Mouse (Mus musculus): ENCODE data around the gene Hipk1.

Gene Hipk1

DNA sequence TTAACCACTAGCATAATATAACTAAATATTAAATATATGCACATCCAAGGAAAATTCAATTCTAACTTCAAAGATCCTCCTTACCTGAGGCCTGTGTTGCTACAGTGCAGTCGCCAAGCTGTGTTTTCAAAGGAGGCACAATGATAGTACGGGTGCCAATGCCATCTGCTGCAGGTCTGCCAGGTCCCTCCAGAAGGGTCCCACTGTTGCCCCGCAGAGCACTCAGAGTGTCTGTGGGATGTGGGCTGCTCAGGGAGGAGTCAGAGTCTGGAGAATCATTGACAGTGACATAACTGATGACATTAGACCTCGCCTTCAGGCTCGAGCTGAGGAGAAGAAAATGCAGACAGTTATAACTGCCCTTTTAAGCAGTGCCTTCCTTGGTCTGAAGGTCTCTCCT, 44.7 kb downstream of the Hipk1 start:
- in situ Hi-C loops (cut with MseI, MboI): loop anchor here (25.0 kb wide), 1 partner anchor 309 kb away; no protein-coding TSS in a partner anchor

DNA sequence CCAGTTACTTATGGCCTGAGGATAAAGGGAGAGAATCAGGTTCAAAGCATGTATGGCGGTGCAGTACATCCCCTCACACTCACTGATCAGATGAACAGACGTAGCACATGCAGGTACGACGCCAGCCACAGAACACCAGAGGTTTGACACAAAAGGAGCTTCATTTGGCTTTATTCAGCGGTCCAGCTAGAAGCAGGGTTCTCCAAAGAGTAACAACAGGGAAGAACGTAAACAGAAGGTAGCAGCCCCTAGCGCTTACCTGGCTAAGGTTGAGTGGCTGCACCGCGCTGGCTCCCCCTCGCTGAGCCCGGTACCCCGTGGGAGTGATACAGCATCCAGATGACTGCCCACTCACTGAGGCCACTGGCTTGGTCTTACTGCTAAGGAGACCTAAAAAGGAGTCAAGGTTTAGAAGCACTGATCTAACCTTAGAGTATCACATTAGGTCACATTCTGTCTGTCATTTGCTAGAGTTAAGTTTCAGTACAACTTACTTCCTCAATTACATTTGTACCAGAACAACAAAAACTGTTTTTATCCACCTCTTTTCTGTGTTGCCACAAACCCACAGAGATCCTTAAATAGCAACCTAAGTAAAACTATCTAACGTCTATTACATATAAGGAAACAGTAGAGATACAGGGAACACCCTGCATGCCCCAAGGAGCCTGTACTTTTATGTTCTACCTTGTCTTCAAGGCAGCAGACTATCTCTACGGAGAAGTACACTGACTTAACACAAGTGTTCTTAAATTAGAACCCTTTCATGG, 46.2 kb downstream of the Hipk1 start:
- in situ Hi-C loops (cut with MseI, MboI): loop anchor here (25.0 kb wide), 1 partner anchor 308 kb away; no protein-coding TSS in a partner anchor

DNA sequence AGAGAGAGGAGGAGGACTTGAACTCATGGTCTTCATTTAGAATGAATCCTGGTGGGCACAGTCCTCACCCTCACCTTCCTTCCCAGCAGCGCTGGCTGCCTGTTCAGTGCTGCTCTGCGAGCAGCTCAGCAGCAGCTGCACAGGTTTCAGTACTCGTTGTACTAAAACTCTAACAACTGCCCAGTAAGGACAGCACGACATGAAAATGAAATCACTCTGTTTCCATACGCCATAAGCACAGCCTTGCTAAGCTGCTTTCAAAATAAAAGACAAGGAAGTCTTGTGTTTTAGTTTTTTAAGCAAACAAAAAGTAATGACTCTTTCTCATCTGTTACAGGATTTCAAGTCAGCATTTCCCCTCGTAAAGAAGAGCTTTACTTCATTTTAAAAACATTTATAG, 48.2 kb downstream of the Hipk1 start:
- in situ Hi-C loops (cut with MseI, MboI): loop anchor here (25.0 kb wide), 1 partner anchor 306 kb away; no protein-coding TSS in a partner anchor

DNA sequence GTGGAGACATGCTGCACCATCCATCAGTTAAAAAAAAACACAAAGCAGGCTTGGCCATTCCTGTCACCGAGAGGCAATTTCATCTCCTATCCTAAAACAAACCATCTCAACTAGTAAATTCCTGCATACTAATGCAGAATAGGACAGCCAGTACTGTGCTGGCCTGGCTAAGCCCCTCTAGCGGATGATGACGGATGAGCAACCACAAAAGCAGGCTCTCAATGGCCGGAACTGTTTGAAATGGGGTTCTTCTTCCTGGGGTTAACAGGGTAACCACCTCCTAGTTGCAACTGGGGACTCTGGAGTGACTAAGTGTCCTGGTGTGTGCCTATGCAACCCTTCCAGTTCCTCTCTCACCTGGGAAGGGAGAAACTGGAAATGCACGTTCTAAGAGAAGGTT, 51.0 kb downstream of the Hipk1 start:
- in situ Hi-C loops (cut with MseI, MboI): loop anchor here (25.0 kb wide), 1 partner anchor 303 kb away; no protein-coding TSS in a partner anchor

DNA sequence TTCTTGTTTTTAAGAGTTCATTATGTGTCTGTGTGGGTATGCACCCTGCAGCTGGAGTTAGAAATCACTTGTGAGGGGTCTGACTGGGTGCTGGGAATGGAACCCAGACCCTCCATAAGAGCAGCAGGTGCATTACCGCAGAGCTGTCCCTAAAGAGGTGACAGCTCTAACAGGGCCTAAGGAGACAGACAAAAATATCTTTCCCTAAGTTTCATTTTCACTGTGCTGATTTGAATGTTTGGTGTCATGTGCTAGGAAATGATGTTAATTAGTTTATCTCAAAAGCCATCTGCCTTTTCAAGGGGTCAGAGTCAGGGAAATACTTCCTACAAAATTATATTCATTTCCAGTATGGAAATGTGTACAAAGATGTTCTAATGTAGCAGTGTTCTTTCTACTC, 52.0 kb downstream of the Hipk1 start, which contains the start of gene Gm10964:
Gene Gm10964 (plus strand): TSS at position 38 of the 400 bp plus-strand sequence.
- in situ Hi-C loops (cut with MseI, MboI): loop anchor here (25.0 kb wide), 1 partner anchor 302 kb away; no protein-coding TSS in a partner anchor

DNA sequence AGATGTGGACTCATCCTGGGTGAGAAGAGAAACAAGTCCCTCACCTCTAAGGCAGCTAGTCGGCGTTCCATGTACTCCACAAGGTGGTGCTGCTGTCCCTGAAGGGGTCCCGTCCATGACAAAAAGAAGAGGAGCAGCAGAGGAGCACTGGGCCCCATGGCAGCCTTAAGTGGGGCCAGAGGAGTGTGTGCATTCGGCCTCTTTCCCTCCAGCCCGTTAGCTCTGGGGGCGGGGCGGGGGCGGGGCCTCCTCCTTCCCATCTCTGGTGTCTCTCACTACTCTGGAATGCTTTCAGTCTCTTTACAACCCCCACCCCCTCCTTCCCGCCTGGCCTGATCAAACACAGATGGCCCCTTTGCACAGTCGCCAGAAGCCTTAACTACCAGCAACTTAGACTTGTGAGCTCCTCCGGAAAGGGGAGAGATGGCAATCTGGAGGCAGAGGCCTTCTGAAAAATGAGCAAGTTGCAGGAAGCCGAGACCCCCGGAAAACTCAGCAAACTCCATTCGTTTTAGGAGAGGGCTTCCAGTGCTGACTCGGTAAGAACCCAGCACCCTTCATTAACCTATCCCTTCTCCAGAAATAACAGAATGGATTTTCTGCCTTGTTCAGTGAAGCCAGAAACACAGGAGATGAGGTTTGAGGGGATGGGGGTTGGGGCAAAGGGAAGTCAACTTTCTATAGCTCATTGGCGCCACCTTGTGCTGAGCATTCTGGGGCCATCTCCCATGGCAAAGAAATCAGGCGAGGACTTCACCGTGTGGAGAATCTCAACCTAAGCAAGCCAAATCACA, 53.4 kb downstream of the Hipk1 start, which contains the start of gene Olfml3:
Gene Olfml3 (minus strand): TSS at position 224 of the 794 bp plus-strand sequence.
- in situ Hi-C loops (cut with MseI, MboI): loop anchor here (25.0 kb wide), 1 partner anchor 301 kb away; no protein-coding TSS in a partner anchor

DNA sequence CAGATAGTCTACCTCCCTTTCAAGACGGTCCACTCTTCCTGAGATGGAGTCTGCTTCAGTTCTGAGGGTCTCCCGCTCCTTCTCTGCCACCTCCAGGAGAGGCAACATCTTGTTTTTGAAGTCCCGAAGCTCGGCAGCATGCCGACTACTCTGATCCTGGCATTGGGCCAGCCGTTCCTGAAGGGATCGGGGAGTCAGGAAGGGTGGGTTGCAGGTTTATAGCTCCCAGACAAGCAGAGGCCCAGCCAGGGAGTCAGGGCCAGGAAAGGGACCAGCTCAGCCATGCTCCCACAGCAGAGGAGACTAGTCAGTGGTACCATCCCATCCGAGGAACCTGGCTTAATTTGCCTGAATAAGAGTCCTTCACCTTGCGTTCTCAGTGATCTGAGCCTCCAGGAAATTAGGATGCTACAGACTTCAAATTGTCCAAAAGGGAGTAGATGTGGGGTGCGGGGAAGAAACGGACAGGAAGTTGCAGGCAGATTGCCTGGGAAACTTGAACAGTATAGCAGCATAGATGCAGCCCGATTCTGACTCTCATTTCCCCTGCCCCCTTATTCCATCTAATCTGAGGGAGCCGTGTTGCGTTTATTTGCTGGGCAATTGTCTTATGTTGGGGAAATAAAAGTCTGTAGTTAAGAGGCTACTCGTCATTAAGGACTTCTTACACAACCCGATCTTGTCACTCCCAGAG, 54.2 kb downstream of the Hipk1 start:
- in situ Hi-C loops (cut with MseI, MboI): loop anchor here (25.0 kb wide), 1 partner anchor 300 kb away; no protein-coding TSS in a partner anchor

DNA sequence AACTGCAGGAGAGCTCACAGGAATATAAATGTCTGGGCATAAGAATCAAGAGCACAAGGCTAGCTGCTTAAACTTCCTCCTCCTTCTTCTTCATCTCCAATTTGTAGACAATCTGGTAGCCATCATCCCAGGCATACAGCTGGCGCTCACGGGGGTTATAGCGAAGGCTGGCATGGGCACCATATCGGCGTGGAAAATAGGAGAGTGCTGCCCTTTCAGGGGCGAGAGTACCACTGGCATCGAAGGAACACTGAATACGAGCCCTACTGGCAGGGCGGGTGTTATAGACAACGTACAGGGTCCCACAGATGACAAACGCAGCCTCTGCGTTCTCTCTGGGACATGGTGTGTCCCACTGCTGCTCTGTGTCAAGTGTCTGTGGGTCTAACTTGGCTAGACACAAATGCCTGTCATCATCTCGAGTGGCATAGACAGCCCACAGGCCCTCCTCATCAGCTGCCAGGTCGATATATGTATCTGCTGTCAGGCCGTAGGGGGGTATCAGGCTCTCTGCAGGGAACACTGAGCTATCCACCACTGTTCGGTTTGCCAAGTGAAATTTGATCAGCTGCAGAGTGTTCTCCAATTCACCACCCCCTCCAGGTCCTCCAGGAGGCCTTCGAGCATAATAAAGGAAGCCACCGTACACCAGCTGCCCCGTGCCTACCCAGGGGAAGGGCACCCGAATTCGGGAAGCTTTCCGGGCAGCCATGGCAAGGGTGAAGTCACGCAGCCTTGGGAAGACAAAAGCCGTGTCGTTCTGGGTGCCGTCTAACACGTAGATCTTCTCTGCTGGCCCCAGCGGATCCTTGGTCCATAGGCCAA, 55.4 kb downstream of the Hipk1 start:
- in situ Hi-C loops (cut with MseI, MboI): loop anchor here (25.0 kb wide), 1 partner anchor 299 kb away; no protein-coding TSS in a partner anchor

DNA sequence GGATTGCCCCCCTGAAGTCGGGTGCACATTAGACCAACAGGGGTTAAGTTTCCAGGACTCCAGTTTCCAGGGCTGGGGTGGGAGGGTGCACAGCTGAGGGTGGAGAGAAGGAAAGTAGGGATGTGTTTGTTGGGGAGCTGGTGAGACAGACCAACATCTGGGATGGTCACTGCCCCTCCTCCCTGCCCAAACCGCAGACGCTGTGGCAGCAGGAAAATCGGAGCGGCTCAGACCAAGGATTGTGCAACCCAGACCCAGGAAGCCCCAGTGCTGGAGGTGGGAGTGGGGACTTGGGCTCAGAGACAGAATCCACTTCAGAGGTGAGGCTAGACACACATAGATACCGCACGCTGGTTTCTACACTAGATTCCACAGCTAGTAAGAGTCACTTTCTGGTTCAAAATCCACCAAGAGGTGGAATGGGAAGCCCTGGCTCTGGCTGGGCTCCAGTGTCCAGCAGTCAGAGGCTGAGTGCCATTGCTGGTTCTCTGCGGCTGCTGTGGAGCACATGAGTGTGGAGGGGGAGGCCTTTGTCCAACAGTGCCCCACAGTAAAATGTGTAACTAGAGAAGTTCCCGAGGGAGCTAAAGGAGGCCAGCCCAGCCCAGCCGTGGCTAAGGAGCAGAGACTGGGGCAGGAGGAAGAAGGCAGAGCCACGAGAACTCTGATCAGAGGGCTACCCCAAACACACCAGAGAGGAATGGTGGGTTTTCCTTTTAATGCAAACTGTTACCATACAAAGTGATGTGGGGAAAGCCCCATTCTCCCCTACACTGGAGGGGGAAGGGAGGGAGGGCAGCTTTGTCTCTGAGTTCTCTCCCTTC, 56.5 kb downstream of the Hipk1 start:
- in situ Hi-C loops (cut with MseI, MboI): loop anchor here (25.0 kb wide), 1 partner anchor 298 kb away; no protein-coding TSS in a partner anchor

DNA sequence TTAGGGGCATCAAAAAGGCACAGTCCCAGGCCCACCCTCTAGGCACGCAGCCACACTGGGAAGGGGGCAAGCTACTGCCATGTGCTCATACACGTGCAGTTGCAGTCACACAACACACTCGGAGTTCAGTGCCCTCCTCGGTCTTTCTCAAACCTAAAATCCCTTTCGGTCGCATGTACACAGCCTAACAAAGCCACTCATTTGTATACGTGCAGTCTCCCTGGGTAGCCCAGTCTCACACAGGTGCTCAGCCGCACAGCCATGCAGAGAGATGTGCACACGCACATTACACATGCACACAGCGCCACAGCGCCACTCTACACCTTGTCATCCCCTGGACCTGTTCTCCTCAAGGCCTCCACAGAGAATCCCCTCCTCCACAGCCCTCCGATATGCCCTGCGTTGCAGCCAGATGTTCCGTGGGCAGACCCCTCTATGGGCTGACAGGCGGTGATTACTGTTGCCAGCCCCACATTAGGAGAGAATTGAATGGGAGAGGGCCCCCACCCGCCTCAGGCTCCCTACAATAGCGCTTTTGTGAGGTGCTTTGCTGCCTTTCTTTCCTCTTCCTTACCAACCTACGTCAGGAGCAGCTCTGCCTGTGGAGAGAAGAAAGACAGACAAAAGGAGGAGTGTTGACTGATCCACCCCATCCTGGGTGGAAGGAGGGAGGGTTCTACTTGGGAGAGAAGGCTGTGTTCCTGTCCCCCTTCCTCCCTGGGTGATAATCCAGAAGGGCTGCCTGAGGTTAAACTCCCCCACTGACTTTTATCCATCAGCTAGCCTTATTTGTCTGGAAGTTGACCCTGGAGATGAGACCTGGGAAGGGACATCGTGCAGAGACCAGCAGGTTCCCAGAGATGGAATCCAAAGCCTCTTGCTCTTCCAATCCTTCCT, 57.3 kb downstream of the Hipk1 start:
- in situ Hi-C loops (cut with MseI, MboI): loop anchor here (25.0 kb wide), 1 partner anchor 297 kb away; no protein-coding TSS in a partner anchor

DNA sequence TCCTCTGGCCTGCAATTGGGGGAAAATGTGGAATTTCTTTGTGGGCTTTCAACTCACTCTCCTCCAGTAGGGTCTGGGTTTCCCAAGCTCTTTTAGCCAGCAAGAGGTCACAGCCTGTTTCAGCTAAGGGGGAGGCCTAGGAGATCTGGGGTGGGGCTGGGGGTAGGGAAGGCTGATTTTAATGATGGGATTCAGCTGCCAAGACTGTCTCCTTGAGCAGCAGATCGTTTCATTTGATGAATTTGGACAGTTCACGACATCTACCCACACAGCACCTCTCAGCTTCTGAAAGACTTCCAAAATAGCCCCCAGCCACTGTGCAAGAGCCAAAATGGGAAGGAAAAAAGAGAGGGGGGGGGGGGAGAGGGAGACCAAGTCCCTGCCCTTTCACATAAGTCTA, 58.2 kb downstream of the Hipk1 start:
- in situ Hi-C loops (cut with MseI, MboI): loop anchor here (25.0 kb wide), 1 partner anchor 296 kb away; no protein-coding TSS in a partner anchor

DNA sequence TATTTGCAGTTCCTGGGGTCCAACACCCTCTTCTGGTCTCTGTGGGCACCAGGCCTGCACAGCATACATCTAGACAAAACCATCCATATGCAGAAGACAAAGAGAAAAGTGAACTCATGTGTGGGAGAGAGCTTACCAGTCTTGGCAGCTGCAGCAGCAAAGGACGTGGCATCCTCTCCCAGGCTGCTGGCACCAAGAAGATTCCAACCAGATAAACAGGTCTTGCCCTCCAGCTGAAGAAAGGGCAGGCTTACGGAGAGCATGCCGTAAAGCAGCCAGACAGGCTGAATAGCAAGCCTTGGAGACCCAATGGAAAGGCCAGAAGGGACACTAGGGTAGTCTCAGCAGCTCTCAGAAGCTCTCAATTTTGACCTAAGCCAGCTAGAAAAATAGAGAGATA, 59.2 kb downstream of the Hipk1 start:
- in situ Hi-C loops (cut with MseI, MboI): loop anchor here (25.0 kb wide), 1 partner anchor 295 kb away; no protein-coding TSS in a partner anchor

DNA sequence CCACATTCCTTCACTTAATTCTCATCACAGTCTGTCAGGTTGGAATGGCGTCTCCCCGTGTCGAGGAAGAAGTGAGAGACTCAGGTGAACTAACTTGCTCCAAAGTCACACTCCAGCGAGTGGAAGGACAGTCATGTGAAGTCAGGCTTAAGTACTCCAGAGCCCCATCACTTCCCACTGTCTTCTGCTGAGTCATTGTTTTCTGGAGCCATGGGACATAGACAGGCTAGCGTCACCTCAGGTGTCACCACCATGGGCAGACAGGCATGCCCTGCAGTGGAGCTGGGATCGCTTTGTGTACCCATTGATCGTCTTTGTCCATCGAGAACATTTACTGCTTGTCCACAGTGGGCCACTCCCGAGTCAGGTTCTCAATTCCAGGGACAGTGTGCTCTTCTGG, 61.5 kb downstream of the Hipk1 start:
- in situ Hi-C loops (cut with MseI, MboI): loop anchor here (25.0 kb wide), 1 partner anchor 293 kb away; no protein-coding TSS in a partner anchor

DNA sequence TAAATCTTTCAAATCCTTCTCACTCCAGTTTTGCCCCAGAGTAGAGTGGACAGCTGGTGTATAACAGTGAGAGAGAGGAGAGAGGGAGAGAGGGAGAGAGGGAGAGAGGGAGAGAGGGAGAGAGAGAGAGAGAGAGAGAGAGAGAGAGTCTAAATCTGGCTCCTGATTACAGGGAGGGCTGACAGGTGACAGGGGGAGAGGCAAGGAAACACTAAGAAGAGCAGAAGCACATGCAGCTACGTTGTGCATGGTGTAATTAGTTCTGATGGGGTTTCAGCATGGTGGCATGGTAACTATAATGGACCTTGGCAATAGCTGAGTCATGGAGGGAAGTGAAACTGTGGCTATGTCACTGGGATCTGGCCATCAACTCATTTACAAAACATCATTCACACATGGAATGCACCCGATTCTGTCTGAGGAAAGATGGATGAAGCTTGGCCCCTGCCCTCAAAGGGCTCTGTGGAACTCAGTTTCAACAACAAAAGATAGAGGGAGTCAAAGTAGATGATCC, 63.5 kb downstream of the Hipk1 start:
- in situ Hi-C loops (cut with MseI, MboI): loop anchor here (25.0 kb wide), 1 partner anchor 291 kb away; no protein-coding TSS in a partner anchor

DNA sequence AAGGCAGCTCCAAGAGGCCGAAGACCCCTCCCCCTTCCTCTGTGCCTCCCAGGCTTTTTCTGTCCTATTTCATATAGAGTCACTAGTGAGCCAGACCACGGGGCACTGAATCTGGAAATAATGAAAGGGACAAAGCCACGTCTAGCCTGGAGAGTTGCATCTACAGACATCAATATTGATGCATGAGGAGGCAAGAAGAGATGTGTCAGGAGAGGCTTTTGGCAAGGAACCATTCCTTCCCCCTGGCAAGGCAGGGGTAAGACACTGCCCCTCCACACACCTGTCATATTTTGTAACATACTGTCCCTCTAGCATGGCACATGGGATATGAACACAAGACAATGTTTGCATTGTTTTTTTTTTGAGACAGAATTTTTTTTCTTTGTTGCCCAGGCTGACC, 64.7 kb downstream of the Hipk1 start:
- in situ Hi-C loops (cut with MseI, MboI): loop anchor here (25.0 kb wide), 1 partner anchor 289 kb away; no protein-coding TSS in a partner anchor

DNA sequence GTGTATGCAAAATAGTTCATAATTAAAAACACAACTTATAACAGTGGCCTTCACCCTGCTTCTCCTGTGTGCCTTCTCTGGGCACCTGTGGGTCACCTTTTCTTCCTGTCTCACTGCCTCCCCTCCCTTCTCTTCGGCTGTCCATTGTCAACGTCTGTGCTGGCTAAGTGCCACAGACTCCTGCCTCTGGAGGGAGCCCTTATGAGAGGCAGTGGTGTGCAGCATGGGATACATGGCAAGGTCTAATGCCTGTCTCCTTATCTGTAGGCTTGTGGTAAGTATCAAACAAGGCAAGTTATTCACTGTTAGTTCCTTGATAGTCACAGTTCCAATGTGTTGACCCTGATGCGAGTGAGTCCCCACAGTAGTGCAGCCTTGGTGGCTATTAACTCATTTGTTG, 67.2 kb downstream of the Hipk1 start:
- in situ Hi-C loops (cut with MseI, MboI): no loop called here

DNA sequence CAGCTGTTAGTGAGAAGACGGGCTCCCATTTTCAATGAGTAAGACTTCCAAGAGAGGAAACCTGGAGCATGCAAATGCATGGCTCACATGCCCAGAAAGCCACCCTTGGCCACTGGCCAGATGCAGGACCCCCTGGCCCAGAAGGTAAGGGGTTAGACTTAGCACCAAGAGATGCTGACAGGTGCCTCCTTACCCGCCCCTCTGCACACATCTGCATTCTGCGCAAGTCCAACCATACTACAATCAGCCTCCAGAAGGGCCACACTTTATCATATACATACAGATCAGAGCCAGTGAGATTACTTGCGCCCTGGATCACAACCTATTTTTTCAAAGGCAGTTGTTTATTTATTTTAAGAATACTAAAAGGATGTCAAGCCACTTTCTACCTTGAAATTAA, 72.6 kb downstream of the Hipk1 start:
- in situ Hi-C loops (cut with MseI, MboI): no loop called here

All from mouse trophoblast stem cell (cell line).